Mouse (Mus musculus) brain, embryonic 14.5 days (tissue): ENCODE data around the gene S100a1. TPM values are rescaled to one million over a fixed set of nuclear protein-coding genes. Genes with fewer than 3 reads are reported as not detected.

Experiments
- DNase-seq: peaks from one replicate; pipeline ENCODE4 v3.0.0-alpha.2; 2011; ENCODE audit warnings: low read depth
- CTCF ChIP-seq: fragments of 200-500 bp; IDR thresholded peaks from 2 replicates; pipeline ENCODE4 v1.5.1; 2012; ENCODE audit warnings: inconsistent platforms, mild to moderate bottlenecking, moderate library complexity, borderline replicate concordance; ENCODE audit not compliant: insufficient read depth, insufficient read length; ENCODE audit errors: extremely low read depth
- POLR2A ChIP-seq: fragments of 200-500 bp; IDR thresholded peaks from 2 replicates; pipeline ENCODE4 v1.6.1; 2012; ENCODE audit warnings: mild to moderate bottlenecking, inconsistent platforms, borderline replicate concordance; ENCODE audit not compliant: poor library complexity, insufficient read depth, insufficient read length, severe bottlenecking; ENCODE audit errors: extremely low read depth
- polyA plus RNA-seq: library from polyadenylated mRNA; depleted of rRNA; stranded (reverse); fragments of >200 nt; gene quantifications from 2 replicates; pipeline ENCODE4 v1.2.3, GENCODE M21; 2012

S100a1 gene
- polyA plus RNA-seq, 1 experiment = 8.1 TPM

GRCm38 (mm10) chr3:90488576-90488975 lies 25.6 kb downstream of the S100a1 start:
- TF ChIP-seq CTCF = no peak
- no peak for DNase-seq

GRCm38 (mm10) chr3:90486998-90487397 lies 27.2 kb downstream of the S100a1 start:
- TF ChIP-seq POLR2A (no peak), CTCF (no peak)
- no peak for DNase-seq

- TF ChIP-seq POLR2A (peak; percentile 72; the same call in 1 of the 2 replicates), CTCF (peak; percentile 35; the same call in 1 of the 2 replicates)
- peak; percentile 99 for DNase-seq
Measured at GRCm38 (mm10) chr3:90475831-90476611, 38.2 kb downstream of the S100a1 start, which contains the start of gene Ilf2. Ilf2 (plus strand) TSS chr3:90476126.

- no peak for DNase-seq
- TF ChIP-seq POLR2A = no peak
- no peak for TF ChIP-seq CTCF
Measured at GRCm38 (mm10) chr3:90475151-90475830, 38.9 kb downstream of the S100a1 start.

- DNase-seq = no peak
- TF ChIP-seq CTCF = peak; percentile 42; the same call in 1 of the 2 replicates
- TF ChIP-seq POLR2A = no peak
Measured at GRCm38 (mm10) chr3:90472213-90472612, 42.0 kb downstream of the S100a1 start.

GRCm38 (mm10) chr3:90467618-90468300 lies 46.4 kb downstream of the S100a1 start:
- DNase-seq = no peak
- no peak for TF ChIP-seq POLR2A
- TF ChIP-seq CTCF = no peak

- peak; percentile 84 for TF ChIP-seq CTCF
- no peak for TF ChIP-seq POLR2A
Measured at GRCm38 (mm10) chr3:90466311-90466766, 47.9 kb downstream of the S100a1 start.

GRCm38 (mm10) chr3:90465686-90466310 lies 48.4 kb downstream of the S100a1 start, which contains the start of gene Npr1:
Npr1 (minus strand) TSS chr3:90465866.
- DNase-seq = peak; percentile 16
- TF ChIP-seq CTCF = no peak
- TF ChIP-seq POLR2A = no peak

More at GRCm38 (mm10) chr3:90466311-90466766, 47.9 kb downstream of the S100a1 start:
- DNase-seq = peak; percentile 81

GRCm38 (mm10) chr3:90465081-90465685 lies 49.0 kb downstream of the S100a1 start:
- DNase-seq = peak; percentile 39
- TF ChIP-seq CTCF = no peak
- TF ChIP-seq POLR2A = no peak

GRCm38 (mm10) chr3:90464552-90465080 lies 49.6 kb downstream of the S100a1 start:
- TF ChIP-seq POLR2A = no peak
- peak; percentile 13 for DNase-seq

- no peak for TF ChIP-seq CTCF
- no peak for TF ChIP-seq POLR2A
- DNase-seq = no peak
Measured at GRCm38 (mm10) chr3:90462579-90462978, 51.6 kb downstream of the S100a1 start.
